Mouse (Mus musculus): Measurements from ENCODE around the gene Adcy10.

DNA sequence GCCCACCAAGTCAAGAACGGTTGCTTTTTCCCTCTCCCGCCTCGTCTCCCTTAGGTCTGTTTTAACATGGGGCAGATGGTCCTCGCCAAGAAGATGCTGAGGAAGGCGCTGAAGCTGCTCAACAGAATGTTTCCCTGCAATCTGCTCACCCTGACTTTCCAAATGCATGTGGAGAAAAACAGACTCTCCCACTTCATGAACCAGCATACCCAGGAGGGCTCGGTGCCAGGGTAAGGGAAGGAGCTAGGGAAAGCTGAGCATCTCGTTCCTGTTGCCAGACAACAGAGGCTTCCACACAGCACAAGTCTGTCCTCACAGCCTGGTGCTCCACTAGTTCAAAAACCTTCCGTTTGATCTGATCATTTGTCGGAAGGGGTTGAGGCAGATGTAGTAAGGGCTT is 74.1 kb downstream of the Adcy10 start:
- TF ChIP-seq CHD2 (IDR thresholded peaks at IDR 0.05; ENCODE audit: low read depth, low read length): no peak
- TF ChIP-seq ZC3H11A (IDR thresholded peaks at IDR 0.05; ENCODE audit: borderline replicate concordance, low read depth, low read length): no peak
- no peak for TF ChIP-seq ZNF384 (IDR thresholded peaks at IDR 0.05; ENCODE audit: low read depth, low read length)
- TF ChIP-seq HCFC1 (IDR thresholded peaks at IDR 0.05; ENCODE audit: borderline replicate concordance, insufficient read depth, low read length): no peak
